Mouse (Mus musculus) 416B (cell line): Measurements from ENCODE around the gene Ctnna2.

Experiments used
- DNase-seq: peaks from one replicate; pipeline ENCODE4 v3.0.0; 2011; ENCODE audit warnings: low read depth

The Ctnna2 gene

GRCm38 (mm10) chr6:77817116-77817515 is 162.4 kb downstream of the Ctnna2 start:
- no peak for DNase-seq

GRCm38 (mm10) chr6:77811041-77811440 is 168.5 kb downstream of the Ctnna2 start:
- DNase-seq: no peak

DNA sequence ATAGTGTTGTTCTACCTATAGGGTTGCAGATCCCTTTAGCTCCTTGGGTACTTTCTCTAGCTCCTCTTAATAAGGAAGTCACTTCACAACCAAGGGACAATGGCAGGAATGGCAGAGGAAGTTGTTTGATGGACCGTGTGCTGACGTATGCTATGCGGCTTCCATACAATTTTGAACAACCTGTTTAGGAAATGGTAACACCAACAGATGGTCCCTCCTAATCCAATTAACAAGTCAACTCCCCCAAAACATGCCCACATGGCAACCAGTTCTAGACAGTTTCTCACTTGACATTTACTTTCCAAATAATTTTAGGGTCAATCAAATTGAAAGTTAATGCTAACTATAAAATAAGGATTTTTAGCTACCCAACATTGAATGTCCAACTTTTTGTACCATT is 176.9 kb downstream of the Ctnna2 start:
- no peak for DNase-seq

GRCm38 (mm10) chr6:77783342-77783741 is 196.2 kb downstream of the Ctnna2 start:
- DNase-seq: no peak

DNA sequence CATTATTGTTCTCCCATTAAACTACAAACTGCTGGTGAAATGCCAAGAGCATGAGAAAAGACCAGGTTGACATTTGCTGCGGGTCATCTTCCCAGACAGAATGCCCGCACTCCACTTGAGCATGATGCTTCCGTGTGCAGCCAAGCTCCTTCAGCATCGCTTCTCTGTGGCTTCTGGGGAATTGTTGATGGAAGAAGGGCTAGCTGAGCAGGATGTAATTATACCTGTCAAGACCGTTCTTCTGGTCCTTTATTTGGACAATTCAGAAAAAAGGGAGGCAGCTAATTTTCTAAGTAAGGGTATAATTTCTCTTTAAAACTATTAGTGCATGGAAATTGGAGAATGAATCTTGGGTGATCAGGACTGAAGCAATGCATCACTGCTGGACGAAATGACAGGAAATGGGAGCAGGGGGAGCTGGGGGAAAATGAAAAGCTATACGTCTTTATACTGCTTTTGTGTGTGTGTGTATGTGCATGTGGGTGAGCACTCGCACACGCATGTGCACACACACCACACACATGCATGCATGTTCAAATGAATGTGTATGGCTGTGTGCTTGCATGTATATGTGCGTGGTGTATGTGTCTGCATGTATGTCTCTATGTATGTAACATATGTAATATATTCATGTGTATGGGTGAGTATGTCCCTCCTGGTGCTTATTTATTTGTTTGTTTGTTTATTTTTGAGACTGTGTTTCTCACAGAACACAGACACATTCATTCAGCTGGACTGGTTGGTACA is 211.0 kb downstream of the Ctnna2 start:
- no peak for DNase-seq

GRCm38 (mm10) chr6:77758164-77758563 is 221.3 kb downstream of the Ctnna2 start:
- DNase-seq: no peak

GRCm38 (mm10) chr6:77745426-77745825 is 234.1 kb downstream of the Ctnna2 start:
- no peak for DNase-seq

DNA sequence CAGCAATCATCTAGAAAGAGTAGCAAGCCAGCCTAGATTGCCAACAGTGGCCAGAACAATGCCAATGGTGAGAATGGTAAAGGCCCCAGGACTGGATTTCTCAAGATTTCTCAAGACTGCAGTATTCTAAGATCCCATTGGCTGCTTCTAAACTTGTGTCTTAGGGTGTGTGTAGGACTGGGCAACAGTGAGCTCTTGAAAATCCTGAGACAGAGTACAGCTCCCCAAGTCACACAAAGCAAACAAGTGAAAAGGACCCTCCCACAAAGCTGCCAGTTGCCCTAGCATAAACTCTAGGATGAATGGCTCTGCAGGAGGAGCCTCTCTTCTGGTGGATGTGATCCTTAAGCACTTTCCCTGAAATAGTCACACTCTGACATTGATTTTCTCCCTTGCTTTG is 235.8 kb downstream of the Ctnna2 start:
- DNase-seq: no peak

DNA sequence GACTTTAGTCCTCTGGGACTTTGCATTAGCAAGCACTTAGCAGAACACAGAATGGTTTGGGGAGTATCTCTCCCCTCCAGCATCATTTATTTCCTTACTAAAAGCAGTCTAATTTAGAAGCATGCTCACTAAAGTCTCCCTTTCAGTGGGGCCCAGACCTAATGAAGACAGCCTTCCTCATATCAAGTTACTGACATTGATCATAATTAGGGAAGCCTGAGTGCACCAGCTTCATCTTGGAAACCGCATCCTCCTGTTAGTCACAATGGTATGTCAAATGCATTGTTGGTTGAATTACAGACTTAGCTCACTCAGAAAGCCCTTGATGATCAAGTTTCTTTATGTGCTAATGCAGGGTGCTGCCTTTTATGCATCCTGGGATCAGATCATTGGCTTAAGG is 236.5 kb downstream of the Ctnna2 start:
- DNase-seq: no peak

- DNase-seq: no peak
These were observed 240.9 kb downstream of the Ctnna2 start for GRCm38 (mm10) chr6:77738640-77739039.

- no peak for DNase-seq
These were observed 254.6 kb downstream of the Ctnna2 start for GRCm38 (mm10) chr6:77724952-77725299.

DNA sequence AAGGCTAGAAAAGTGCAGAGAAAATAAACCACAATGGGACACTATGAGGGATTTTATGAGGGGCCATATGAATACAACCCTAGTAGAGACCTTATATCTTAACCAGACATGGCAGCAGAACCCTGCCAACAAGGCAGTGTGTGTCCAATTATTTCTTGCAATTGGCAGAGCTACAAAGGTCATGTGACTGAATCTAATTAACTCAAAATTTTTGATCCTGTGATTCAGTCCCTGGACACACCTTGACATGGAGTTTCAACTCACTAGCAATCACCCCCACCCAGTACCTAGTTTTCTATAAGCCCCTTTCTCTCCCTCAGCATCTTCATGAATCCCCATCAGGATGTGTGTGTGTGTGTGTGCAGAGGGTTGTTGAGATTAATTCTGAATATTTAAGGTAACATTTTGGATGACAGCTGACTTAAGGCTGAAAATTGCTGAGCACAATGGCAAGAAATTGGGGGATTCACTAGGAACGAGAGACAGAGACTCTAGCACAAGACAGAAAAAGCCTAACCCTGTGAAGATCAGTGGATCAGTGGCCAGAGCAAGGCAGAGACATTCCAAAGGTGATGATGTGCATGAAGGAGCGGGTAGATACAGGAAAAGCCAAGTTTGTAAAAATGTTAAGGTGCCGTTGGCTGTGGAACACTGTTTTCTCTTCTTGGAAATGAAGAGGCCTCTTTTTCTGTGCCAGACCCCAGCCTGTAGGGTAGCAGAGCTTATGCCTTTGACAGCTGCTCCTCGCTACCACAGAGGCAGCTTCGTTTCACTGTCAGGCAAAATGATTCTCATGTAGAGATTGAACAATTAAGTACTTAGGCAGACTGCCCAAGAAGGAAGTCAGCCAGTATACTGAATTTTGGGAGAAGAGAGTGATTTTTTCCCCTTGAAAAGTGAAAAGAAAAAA is 255.2 kb downstream of the Ctnna2 start:
- no peak for DNase-seq

- DNase-seq: no peak
These were observed 285.4 kb downstream of the Ctnna2 start for GRCm38 (mm10) chr6:77694093-77694492.

DNA sequence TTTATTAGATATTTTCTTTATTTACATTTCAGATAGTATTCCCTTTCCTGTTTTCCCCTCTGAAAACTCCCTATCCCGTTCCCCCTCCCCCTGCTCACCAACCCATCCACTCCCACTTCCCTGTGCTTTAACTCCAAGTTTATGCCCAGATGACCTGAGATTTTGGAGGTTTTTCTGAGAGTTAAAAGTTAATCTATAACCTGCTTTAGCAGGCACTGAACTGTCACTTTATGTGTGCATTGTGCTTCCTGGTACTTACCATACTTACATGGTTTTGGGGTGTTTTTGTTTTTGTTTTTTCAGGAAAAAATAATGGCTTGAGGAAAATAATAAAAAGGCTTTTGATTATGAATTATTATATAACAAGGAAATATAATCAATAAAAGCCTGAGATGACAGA is 292.3 kb downstream of the Ctnna2 start:
- no peak for DNase-seq

- peak; percentile 52 for DNase-seq
These were observed 329.4 kb downstream of the Ctnna2 start for GRCm38 (mm10) chr6:77650127-77650526.

DNA sequence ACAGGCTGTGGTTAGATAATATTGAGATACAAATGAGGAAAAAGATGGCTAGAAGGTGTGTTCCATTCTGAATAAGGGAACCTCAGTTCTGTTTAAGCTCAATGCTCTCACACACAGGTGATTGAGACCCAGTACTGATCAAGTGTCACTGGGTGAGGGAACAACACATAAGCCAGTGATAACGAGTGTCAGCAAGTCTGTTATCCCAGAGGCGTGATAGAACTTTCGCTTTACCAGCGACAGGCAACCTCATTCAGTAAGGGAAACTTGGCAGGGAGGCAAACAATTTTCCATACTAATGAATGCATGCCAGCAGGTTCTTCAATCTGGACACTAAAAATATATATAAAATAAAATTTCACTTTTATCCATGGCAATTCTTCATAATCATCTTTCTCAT is 334.9 kb downstream of the Ctnna2 start:
- no peak for DNase-seq

GRCm38 (mm10) chr6:77638784-77639183 is 340.7 kb downstream of the Ctnna2 start:
- no peak for DNase-seq

DNA sequence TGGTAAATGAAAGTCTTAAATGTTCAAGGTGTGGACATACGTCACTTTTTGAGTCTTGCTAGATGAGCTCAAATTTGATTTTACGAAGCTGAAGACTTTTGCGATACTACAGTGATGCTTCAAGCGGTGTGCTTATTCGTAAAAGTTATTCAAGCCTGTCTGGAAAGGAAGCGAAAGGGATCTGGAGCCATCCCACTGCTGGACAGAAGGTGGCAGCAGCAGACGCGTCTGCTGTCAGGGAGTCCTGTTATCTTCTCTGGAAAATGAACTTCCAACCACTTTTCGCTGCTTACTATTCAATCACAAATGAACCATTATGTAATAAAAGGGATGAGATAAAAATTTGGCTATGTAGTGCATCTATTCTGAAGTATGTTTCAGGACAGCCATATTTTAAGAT is 345.5 kb downstream of the Ctnna2 start:
- peak; percentile 24 for DNase-seq

- peak; percentile 53 for DNase-seq
These were observed 350.8 kb downstream of the Ctnna2 start for GRCm38 (mm10) chr6:77628573-77629192.

DNA sequence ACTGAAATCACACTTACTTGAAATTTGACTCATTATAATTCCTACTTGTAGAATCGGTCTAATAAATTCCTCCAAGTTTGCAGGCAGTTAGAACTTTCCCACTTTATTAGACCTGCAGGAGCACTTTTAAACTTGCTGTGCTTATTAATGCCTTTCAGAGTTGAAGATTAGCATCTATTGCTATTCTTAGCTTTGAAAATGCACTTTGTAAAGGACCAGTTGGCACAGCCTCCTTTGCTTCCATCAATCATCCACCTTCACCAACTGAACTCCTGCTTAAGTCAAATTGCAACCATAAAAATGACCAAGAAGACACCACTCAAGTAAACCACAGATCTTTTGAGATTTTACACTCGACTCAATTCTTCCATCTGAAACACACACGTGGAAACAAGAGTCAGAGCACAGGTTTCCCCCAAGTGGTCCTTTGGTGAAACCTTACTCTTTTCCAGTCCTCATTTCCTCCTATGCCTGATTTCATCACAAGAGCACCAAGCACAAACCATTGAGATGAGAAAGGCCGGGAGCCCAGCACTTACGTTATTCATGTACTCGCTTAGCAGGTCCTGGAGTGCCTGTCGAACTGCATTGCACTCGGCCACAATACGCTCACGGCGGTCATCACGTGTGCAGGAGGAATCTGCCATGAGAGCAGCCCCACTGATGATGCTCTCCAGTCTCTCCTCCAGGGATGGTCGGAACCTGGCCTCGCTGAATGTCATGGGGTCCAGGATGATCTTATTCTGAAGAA is 374.7 kb downstream of the Ctnna2 start:
- no peak for DNase-seq

DNA sequence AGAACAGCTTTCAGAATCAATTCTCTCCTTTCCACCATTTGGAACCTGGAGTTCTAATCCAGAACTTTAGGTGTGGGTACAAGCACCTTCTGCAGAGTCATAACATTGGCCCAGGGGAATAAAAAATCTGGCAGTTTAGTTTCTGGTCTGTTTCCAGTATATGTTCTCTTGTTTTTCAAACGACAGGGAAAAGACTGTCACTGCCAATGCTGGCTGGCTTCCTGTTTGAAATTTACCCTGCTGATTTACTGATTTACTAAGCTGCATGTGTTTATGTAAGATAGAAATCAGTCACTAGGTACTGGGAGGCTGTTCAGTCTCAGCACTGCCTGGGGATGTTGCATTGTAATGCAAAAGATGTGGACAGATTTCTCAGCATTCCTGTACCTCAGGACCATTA is 375.6 kb downstream of the Ctnna2 start:
- no peak for DNase-seq

DNA sequence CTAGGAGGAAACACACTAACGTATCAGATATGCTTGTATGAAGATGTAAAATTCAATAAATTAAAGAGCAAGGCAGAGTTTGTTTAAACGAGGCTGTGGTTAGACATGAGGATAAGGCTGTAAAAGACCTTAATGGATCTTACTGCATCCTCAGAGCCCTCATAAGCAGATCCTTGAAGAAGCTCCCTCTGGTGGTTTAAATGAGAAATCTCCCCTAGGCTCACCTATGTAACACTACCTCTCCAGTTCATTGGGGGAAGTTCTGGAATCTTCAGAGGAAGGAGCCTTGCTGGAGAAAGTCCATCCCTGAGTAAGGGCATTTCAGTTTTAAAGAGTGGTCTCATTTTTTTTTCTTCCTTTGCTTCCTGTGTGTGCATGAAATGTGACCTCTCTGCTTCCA is 380.3 kb downstream of the Ctnna2 start:
- peak; percentile 16 for DNase-seq
